Mouse (Mus musculus) intestine, postnatal 0 days (tissue): ENCODE results near the gene Prrc2a. TPM values are rescaled to one million over a fixed set of nuclear protein-coding genes. Genes with fewer than 3 reads are reported as not detected.

Experiments
- ATAC-seq: fragments of 200-750 bp; cut with Nextera tagmentation; 2 replicates; pipeline ENCODE4 v1.8.0; 2017; ENCODE audit warnings: mild to moderate bottlenecking, moderate TSS enrichment, moderate library complexity
- H3K27ac ChIP-seq: fragments of 300-500 bp; sonication (generic); 2 replicates; pipeline ENCODE4 v1.5.1; 2014; ENCODE audit warnings: mild to moderate bottlenecking, low read depth, low read length, moderate library complexity
- H3K27me3 ChIP-seq: fragments of 300-500 bp; sonication (generic); replicated peaks from 2 replicates; pipeline ENCODE4 v1.6.1; 2014; ENCODE audit warnings: low read length, mixed read lengths; ENCODE audit not compliant: control insufficient read depth, insufficient read depth
- H3K36me3 ChIP-seq: fragments of 300-500 bp; sonication (generic); 2 replicates; pipeline ENCODE4 v1.6.1; 2014; ENCODE audit warnings: mild to moderate bottlenecking, moderate library complexity; ENCODE audit not compliant: control insufficient read depth, insufficient read depth
- H3K4me1 ChIP-seq: fragments of 300-500 bp; sonication (generic); replicated peaks from 2 replicates; pipeline ENCODE4 v1.6.1; 2014; ENCODE audit warnings: antibody characterized with exemption, low read length, mixed read lengths; ENCODE audit not compliant: control insufficient read depth, insufficient read depth
- H3K4me2 ChIP-seq: fragments of 300-500 bp; sonication (generic); replicated peaks from 2 replicates; pipeline ENCODE4 v1.6.1; 2014; ENCODE audit warnings: low read depth, mild to moderate bottlenecking, moderate library complexity
- H3K4me3 ChIP-seq: fragments of 300-500 bp; sonication (generic); 2 replicates; pipeline ENCODE4 v1.5.1; 2014; ENCODE audit warnings: low read depth, low read length
- H3K9ac ChIP-seq: fragments of 300-500 bp; sonication (generic); 2 replicates; pipeline ENCODE4 v1.6.1; 2014; ENCODE audit warnings: mild to moderate bottlenecking, low read depth, low read length
- H3K9me3 ChIP-seq: fragments of 300-500 bp; sonication (generic); 2 replicates; pipeline ENCODE4 v1.6.1; 2016; ENCODE audit warnings: mixed run types; ENCODE audit not compliant: control insufficient read depth
- CTCF ChIP-seq: sonication (generic); IDR thresholded peaks from 2 replicates; pipeline ENCODE4 v1.5.1; 2016; ENCODE audit warnings: low read depth, mild to moderate bottlenecking, control low read depth, antibody characterized with exemption, moderate library complexity
- WGBS: fragments of 180-500 bp; shearing (Covaris S2); extraction: QIAGEN DNeasy Blood & Tissue Kit; methylation state at CpG from one replicate; pipeline ENCODE4 v1.1.7; 2014; 5-methylcytosine and 5-hydroxymethylcytosine counted together
- polyA plus RNA-seq: library from polyadenylated mRNA; unstranded; fragments of >200 nt; fragmentation: Nextera tagmentation; extraction: Ambion mirVana; gene quantifications from 2 replicates; pipeline ENCODE4 v1.2.1, GENCODE M21; 2015

Gene Prrc2a
- polyA plus RNA-seq, 1 experiment from 2014 or later = 40.0 TPM

GRCm38 (mm10) chr17:35164218-35164567 lies 504 bp downstream of the Prrc2a start:
- 1% methylated on average over 24 of the region's 28 CpGs for WGBS
- Histone ChIP-seq H3K36me3 (peaks cover 31% of the 10 kb centered on the region), H3K9me3 (no peaks in the 10 kb centered on the region), H3K27me3 (no peaks in the 10 kb centered on the region), H3K9ac (peak overlapping the region; percentile 98), H3K27ac (peak overlapping the region; percentile 96), H3K4me3 (peak overlapping the region; percentile 94), H3K4me1 (peaks cover 4% of the 10 kb centered on the region; the same call in 1 of the 2 replicates), H3K4me2 (peak overlapping the region; percentile 82)
- no peak for TF ChIP-seq CTCF
- no peak for ATAC-seq

GRCm38 (mm10) chr17:35163326-35164081 lies 1.2 kb downstream of the Prrc2a start:
- H3K4me3 ChIP-seq = peak overlapping the region; percentile 94
- peak overlapping the region; percentile 96 for H3K27ac ChIP-seq
- TF ChIP-seq CTCF = no peak
- 5% methylated on average over 8 of the region's 8 CpGs for WGBS
- H3K27me3 ChIP-seq = no peaks in the 10 kb centered on the region
- peak overlapping the region; percentile 98 for H3K9ac ChIP-seq
- H3K4me2 ChIP-seq = peak overlapping the region; percentile 82
- peaks cover 4% of the 10 kb centered on the region; the same call in 1 of the 2 replicates for H3K4me1 ChIP-seq
- H3K36me3 ChIP-seq = peaks cover 38% of the 10 kb centered on the region
- no peak for ATAC-seq
- H3K9me3 ChIP-seq = no peaks in the 10 kb centered on the region

GRCm38 (mm10) chr17:35162730-35163129 lies 2.0 kb downstream of the Prrc2a start:
- Histone ChIP-seq H3K4me1 (peaks cover 4% of the 10 kb centered on the region; the same call in 1 of the 2 replicates), H3K4me3 (peak overlapping the region; percentile 94), H3K9me3 (no peaks in the 10 kb centered on the region), H3K4me2 (peak overlapping the region; percentile 82), H3K9ac (peak overlapping the region; percentile 98), H3K27ac (no peak overlapping the region), H3K27me3 (no peaks in the 10 kb centered on the region), H3K36me3 (peaks cover 45% of the 10 kb centered on the region)
- no peak for TF ChIP-seq CTCF
- 11% methylated on average over 12 of the region's 12 CpGs for WGBS
- no peak for ATAC-seq

GRCm38 (mm10) chr17:35162121-35162520 lies 2.6 kb downstream of the Prrc2a start:
- H3K9ac ChIP-seq = no peak overlapping the region
- H3K27me3 ChIP-seq = no peaks in the 10 kb centered on the region
- peak overlapping the region; percentile 82; the same call in 1 of the 2 replicates for H3K4me2 ChIP-seq
- peak overlapping the region; percentile 94; the same call in 1 of the 2 replicates for H3K4me3 ChIP-seq
- no peak for ATAC-seq
- TF ChIP-seq CTCF = no peak
- no peaks in the 10 kb centered on the region for H3K9me3 ChIP-seq
- 66% methylated on average over 14 of the region's 14 CpGs for WGBS
- peaks cover 51% of the 10 kb centered on the region for H3K36me3 ChIP-seq
- peaks cover 4% of the 10 kb centered on the region; the same call in 1 of the 2 replicates for H3K4me1 ChIP-seq
- no peak overlapping the region for H3K27ac ChIP-seq

GRCm38 (mm10) chr17:35161421-35161820 lies 3.3 kb downstream of the Prrc2a start:
- no peak for ATAC-seq
- no peak overlapping the region for H3K4me2 ChIP-seq
- no peak for TF ChIP-seq CTCF

GRCm38 (mm10) chr17:35159638-35160037 lies 5.1 kb downstream of the Prrc2a start:
- H3K27me3 ChIP-seq = no peaks in the 10 kb centered on the region
- H3K4me2 ChIP-seq = no peak overlapping the region
- no peak overlapping the region for H3K27ac ChIP-seq
- peaks cover 76% of the 10 kb centered on the region for H3K36me3 ChIP-seq
- 90% methylated on average over 7 of the region's 7 CpGs for WGBS
- no peaks in the 10 kb centered on the region for H3K9me3 ChIP-seq
- no peak overlapping the region for H3K4me3 ChIP-seq
- TF ChIP-seq CTCF = no peak
- no peak for ATAC-seq
- no peak overlapping the region for H3K9ac ChIP-seq
- peaks cover 4% of the 10 kb centered on the region; the same call in 1 of the 2 replicates for H3K4me1 ChIP-seq

More at GRCm38 (mm10) chr17:35161421-35161820, 3.3 kb downstream of the Prrc2a start:
- Histone ChIP-seq H3K27me3 (no peaks in the 10 kb centered on the region), H3K4me1 (peaks cover 4% of the 10 kb centered on the region; the same call in 1 of the 2 replicates), H3K36me3 (peaks cover 58% of the 10 kb centered on the region), H3K27ac (no peak overlapping the region), H3K9ac (no peak overlapping the region), H3K4me3 (no peak overlapping the region), H3K9me3 (no peaks in the 10 kb centered on the region)
- 77% methylated on average over 11 of the region's 11 CpGs for WGBS
